Mouse (Mus musculus) left cerebral cortex, adult 18-20 months (tissue): ENCODE results near the gene Vmn1r52. TPM values are rescaled to one million over a fixed set of nuclear protein-coding genes. Genes with fewer than 3 reads are reported as not detected.
"Not testable (repeated sequence)": the region's sequence is repeated elsewhere in the genome, so short reads cannot be mapped to it uniquely, and the experiment has no call there.

Experiments used
- DNase-seq, 2 experiments: peaks; one replicate each; pipeline ENCODE4 v3.0.0; 2021 to 2022; ENCODE audit warnings: low spot score in 2 of 2, mixed read lengths in 1 of 2
- long read RNA-seq, 2 experiments: library from polyadenylated mRNA; stranded (forward); transcript quantifications; one replicate each; pipeline ENCODE4 v2.0.0; 2021
- total RNA-seq, 2 experiments: library from RNA; stranded (reverse); gene quantifications; 2 replicates each; pipeline ENCODE4 v1.2.3; 2021

Gene Vmn1r52
- not detected for total RNA-seq
- long read RNA-seq, experiment 1: 0 reads
- long read RNA-seq, experiment 2: 0 reads

- DNase-seq: no peak
These were observed at the start of gene Vmn1r52 for GRCm38 (mm10) chr6:90174508-90174907. Gene Vmn1r52 (plus strand): TSS chr6:90174808.

DNA sequence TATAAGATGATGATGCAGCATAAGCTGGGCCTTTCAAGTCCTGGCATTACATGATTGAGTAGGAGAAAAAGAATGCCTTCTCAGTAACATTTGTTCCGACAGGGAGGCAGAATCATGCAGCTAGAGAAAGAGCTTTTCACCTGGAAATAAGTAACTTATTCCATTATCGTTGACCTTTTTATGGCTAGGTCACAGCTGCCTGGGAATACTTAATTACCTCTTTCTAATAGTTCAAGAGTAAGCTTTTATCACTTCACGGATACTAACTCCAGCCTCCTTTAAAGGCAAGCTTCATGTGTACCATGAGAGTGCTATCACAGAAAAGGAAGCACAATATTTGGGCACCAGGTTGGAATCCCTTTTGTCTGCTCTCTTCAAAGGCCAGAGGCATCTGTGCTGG is 14.5 kb upstream of the Vmn1r52 start:
- DNase-seq: no peak

DNA sequence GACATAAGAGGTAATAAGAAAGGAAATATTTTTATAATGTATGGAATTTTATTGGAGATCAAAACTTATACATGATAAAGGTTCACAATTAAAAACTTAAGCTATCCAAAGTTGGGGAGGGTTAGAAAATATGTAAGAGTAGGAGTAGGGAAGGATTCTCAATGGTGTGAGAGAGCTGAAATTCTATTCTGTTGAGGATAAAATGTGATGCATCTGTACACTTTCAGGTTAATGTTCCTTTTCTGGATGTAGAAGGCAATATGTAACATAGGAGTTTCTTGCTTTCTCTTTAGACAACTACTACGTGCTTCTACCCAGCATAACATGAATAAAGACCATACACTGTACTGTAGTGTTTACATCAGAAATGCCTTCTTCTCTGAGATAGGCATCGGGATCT is 27.9 kb downstream of the Vmn1r52 start, which contains the start of gene V1ra8:
V1ra8 (plus strand) TSS at position 301 of the 400 bp plus-strand sequence.
- DNase-seq: not testable (repeated sequence)

DNA sequence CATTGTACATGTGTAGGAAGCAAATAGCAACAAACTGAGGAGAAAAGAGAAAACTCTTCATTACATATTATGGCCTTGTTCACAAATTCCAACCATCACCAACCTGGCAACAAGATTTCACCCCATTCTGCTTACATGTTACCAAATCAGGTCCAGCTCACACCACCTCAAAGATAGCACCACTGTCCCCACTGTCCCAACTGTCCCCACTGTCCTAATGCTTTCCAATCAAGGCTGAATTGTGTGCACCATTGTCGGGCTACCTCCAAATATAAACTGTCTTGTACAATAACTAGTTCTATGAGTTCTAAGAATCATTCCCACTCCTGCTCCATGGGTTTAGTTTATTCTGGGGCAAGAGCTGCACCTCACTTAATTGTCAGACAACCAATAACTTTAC is 49.7 kb downstream of the Vmn1r52 start, which contains the start of gene Vmn1r53:
Vmn1r53 (minus strand) TSS at position 101 of the 400 bp plus-strand sequence.
- DNase-seq: no peak

Other genes with a start within 250 kb of the Vmn1r52 start
- not detected for gene Vmn1r45, start 234.2 kb upstream of the Vmn1r52 start, total RNA-seq
- not detected for gene Vmn1r46, start 205.5 kb upstream of the Vmn1r52 start, total RNA-seq
- not detected for gene Vmn1r47, start 158.7 kb upstream of the Vmn1r52 start, total RNA-seq
- gene Vmn1r48, start 138.0 kb upstream of the Vmn1r52 start, total RNA-seq: not detected
- not detected for gene Vmn1r49, start 96.3 kb upstream of the Vmn1r52 start, total RNA-seq
- gene Vmn1r50, start 73.4 kb upstream of the Vmn1r52 start, total RNA-seq: not detected
- gene Vmn1r51, start 52.2 kb upstream of the Vmn1r52 start, total RNA-seq: not detected
- gene V1ra8, start 28.0 kb downstream of the Vmn1r52 start, total RNA-seq: not detected
- gene Vmn1r53, start 49.6 kb downstream of the Vmn1r52 start, total RNA-seq: not detected
- not detected for gene Vmn1r54, start 71.5 kb downstream of the Vmn1r52 start, total RNA-seq
- not detected for gene BC048671, start 126.4 kb downstream of the Vmn1r52 start, total RNA-seq
- gene Chst13, start 150.4 kb downstream of the Vmn1r52 start, total RNA-seq: not detected
- gene Uroc1, start 158.5 kb downstream of the Vmn1r52 start, total RNA-seq: not detected
- gene Zxdc, start 194.7 kb downstream of the Vmn1r52 start, total RNA-seq: 10 to 100 TPM; 30.9 to 31.9 TPM